Mouse (Mus musculus) kidney, postnatal 25 days (tissue): Measurements from ENCODE around the gene Dclre1b.
A peak's percentile ranks its signal among the peaks of the same experiment; 100 is the strongest.
"Not testable (repeated sequence)": the region's sequence is repeated elsewhere in the genome, so short reads cannot be mapped to it uniquely, and the experiment has no call there.

Experiments
- DNase-seq, 2 experiments: peaks; one replicate each; pipeline ENCODE4 v3.0.0; 2021; ENCODE audit warnings: mixed read lengths in 2 of 2

Gene Dclre1b

DNA sequence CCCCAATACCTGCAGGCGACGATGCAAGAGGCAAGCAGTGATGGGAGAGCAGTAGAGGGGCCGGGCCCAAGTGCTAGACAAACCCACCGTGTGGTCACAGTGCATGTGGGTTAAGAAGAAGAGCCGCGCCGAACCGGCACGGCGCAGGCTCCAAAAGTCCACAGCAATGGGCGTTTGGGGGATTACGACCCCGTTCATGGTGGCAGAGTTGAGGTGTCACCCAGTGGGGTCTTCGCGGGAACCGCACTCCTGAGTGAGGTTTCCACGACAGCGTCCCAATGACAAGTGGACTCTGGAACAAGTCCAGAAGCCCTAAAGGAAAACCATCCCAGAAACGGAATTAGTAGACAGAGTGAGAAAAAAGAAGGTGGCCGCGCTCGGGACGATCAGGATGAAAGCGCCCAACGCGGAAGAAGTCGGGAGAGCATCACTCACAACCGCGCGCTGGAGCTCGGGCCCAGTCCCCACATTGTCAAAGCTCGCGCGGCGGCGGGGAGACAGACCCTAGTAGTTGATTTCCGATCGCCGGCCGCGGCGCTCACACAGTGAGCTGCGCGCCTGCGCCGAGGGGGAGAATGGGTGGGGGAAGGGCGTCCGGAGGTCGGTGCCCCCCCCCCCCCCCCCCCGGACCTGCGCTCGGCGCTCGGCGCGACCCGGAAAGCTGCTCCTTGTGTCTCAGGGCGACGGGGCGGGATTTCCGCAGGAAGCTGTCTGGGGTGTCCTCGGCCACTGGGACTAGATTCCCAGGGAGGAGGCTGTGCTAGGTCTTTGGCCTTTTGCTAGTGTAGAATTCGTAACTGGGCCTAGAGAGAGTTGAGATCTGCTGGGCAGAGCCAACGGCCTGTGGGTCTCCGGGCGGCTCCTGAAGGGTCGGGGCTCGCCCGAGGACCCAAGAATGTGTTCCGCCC lies at the start of gene Dclre1b, which contains the start of the genes Ap4b1 and Gm43064:
Gene Dclre1b (minus strand): TSS at position 554 of the 908 bp plus-strand sequence.
Gene Ap4b1 (plus strand): TSS at position 630 of the 908 bp plus-strand sequence.
Gene Gm43064 (plus strand): TSS at position 683 of the 908 bp plus-strand sequence.
- DNase-seq = peak; percentile 95 to 97

DNA sequence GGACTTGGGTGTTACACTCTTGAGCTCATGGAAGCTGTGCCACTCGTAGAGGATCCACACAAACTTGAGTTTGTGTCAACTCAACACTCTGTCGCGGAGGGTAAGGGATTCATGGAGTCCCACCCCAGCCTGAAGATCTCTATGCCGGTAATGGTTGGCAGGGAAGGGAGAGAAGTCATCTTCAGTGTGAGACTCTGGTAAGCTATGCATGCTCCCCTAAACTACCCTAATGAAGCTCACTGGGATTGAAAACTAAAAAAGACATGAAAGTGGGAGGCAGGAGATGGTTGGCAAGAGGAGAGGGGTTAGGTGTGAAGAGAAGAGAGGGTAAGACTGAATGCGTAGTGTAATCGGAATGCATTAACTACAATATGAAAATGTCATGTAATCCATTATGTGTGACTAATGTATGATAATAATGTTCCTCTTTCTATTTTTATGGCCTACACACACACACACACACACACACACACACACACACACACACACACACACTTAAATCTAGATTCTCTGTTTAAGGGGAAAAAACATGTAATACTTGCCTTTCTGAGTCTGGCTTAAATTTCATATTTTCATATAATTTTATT lies 48.8 kb upstream of the Dclre1b start:
- DNase-seq = no peak

DNA sequence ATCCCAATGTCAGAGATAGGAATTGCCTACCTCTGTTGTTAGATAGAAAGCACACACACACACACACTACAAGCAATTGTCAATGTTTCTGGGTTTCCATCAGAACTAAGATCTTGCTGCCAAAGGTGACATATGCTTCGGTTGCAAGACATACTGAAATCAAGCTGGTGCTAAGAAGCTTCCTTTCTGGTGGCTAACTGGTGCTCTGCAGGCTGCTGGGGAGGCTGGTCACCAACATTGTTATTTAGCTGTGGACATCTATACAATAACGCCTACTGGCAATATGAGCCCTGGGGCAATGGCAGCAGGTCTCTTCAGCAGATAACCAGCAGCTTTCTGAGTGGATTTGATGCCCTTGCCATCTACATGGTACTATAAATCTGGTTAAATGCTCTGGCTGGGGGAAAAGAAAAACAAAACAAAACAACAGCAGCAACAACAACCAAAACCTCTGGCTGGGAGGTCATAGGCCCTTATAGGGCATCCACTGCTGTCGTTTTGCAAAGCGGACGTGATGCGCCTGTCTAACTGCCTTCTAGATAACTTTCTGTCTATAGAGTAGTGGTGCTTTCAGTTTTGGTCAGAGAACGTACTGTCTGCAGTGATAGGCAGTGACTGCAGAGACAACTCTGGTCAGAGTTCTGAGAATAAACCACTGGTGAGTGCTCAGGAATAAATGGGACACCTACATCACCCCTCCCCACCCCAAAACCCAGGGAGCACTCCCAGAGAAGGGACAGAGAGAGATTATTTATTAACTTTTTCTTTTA lies 48.0 kb upstream of the Dclre1b start:
- DNase-seq = no peak

DNA sequence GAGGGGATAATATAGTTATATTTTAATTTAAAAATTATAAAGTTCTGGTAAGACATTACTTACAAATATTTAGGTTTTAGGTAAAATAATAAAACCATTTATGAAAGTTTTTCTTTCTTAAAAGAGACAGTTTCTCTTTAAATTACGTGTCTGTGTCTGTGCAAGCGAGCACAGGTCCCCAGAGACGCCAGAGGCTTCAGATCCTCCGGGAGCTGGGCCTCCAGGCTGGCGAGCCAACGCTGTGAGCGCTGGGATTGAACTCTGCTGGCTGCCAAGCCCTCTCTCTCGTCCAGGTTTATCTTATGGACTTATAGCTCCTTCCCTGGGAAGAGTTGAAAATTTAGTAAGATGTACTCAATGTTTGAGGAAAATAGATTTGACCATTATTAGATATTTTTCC lies 44.6 kb upstream of the Dclre1b start:
- DNase-seq = no peak

DNA sequence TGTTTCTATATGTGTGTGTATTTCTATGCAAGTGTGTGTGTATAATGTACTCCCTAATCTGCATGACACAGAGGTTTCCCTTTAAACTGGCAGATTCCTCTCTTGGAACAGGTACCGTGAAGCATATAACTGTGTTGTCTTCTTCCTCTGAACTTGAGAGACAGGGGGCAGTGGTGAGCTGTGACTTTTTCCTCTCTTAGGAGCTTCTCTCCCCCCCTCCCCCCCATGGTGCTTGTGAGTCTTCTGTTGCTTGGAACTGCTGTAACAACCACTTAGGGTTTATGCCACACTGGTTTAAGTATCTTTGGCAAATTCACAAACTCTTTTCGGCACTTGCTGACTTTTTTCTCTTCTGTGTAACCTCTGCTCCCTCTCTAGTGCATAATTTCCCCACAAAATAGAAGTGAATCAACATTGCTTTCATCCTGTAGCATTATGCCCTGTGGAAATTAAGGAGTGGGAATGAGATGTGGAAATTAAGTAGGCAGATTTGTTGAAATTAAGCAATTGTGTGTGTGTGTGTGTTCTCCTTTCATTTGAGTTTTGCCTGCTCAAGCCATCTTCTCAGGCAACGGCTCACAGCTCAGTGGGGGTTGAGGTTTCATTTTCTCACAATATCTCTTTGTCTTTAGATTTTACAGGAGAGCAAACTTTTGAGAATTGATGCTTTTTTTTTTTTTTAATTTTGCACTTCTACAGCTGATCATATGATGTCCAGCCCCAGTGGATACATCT lies 43.5 kb upstream of the Dclre1b start:
- peak; percentile 73 to 84 for DNase-seq

DNA sequence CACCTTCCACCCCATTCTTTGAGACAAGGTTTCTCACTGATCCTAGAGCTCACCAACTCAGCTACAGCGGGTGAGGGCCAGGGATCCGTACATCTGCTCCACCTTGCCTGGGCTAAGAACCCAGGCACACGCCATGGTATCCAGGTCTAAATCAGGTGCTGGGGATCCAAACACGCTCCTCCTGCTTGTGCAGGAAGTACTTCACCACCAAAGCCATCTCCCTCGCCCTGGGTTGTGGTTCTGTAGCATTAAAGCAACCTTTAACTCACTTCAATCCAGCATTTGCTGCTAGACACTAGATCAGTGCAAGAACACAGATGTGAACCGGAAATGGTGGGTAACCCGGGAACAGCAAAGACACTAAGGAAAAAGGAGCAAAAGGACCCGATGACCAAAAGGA lies 42.6 kb upstream of the Dclre1b start:
- DNase-seq = no peak

DNA sequence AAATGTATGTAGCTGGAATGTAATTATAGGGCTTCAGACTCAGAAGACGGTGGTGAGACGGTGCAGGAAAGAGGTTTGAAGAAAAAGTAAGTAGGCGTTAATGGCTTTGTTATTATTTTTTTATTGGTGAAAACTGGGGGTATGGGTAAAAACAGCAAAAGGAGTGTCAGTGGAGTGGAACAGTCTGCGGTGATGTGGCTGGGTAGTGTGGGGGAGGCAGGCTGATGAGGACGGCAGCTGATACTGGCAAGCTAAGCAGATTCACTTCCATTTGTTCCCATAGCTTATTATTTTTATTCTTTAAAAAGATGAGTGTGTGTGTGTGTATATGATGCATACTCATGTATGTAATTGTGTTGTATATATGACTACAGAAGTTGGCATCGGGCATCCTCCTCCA lies 42.2 kb upstream of the Dclre1b start:
- no peak for DNase-seq

DNA sequence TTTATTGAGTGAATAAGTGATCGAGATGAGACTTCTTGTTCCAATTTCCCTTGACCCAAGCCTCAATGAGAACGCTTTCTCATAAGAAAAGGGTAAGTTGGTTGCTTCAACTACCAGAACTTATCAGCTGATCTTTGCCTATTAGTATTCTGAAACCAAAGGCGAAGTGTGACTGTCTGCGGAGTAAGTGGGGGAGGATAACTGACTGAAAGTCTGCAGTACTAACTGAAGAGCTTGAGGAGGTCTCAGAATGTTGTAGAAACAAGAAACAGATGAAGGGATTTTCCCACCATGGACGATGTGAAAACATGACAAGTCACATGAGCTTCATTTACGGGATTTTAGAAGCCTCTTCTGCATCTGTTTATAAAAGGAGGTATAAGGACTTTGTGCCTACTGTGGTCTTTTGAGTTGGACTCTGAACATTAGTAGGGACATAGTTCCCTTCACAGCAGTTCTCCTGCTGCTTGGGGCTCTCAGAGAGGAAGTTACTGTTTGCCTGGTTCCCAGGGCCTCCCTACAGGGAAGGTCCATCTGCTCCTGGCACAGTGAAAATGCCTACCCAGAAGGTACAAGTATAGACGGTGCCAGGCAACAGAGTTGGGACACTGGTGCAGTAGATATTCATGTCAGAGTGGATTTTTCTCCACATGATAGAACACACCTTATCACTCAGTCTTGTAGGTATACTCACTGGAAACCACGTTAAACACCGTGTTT lies 41.6 kb upstream of the Dclre1b start:
- peak; percentile 14 to 64 for DNase-seq

DNA sequence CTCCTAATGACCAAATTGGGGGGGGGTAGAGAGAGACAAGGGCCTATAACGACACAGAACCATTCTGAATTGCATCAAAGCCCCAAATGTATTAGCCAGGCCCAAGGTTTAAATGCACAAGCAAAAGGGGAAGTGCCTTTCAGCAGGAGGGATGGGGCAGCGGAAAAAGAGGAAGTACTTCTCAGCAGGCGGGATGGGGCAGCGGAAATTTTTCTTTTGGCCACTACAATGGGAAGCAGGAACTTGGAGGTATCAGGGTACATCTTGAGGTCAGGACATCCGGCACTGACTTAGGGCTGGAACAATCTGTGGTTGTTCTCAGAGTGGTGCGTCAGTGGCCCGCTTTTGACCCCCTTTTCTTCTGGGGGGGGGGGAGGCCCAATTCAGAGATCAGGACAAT lies 31.7 kb upstream of the Dclre1b start:
- not testable (repeated sequence) for DNase-seq

DNA sequence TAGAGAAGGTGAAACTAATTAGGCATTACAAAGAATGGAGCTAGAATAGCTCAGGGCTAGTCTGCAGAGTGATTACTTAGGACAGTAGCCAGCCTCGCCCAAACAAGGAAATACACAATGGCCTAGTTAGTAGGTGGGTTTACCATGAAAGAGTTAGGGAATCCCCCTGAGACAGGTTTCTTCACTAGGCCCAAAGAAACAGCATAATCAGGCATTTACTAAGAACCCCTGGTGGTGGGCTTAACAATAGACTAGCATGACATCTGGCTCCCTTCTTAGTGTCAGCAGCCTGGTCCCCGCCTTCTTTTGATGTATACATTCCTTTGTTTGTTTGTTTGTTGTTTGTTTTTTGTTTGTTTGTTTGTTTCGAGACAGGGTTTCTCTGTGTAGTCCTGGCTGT lies 31.0 kb upstream of the Dclre1b start:
- not testable (repeated sequence) for DNase-seq

DNA sequence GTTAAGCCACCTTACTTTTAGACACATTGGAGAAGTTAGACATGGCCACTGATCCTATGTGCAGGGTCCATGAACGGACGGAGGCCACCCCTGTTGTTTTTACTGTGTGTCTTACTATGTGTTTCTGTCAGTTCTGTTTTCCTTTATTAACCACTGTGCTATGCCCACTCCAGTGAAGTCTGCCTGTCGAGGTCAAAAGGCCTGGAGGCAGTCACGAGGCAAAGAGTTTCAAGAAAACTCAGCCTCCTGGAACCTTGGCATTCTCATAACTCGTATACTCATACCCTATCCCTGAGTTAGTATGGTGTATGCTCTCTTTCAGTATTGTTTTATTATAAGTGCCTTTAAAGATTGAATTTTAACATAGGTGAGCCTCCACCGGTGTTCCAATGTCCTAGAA lies 30.5 kb upstream of the Dclre1b start:
- DNase-seq = peak in 1 of 2 experiments; percentile 37

DNA sequence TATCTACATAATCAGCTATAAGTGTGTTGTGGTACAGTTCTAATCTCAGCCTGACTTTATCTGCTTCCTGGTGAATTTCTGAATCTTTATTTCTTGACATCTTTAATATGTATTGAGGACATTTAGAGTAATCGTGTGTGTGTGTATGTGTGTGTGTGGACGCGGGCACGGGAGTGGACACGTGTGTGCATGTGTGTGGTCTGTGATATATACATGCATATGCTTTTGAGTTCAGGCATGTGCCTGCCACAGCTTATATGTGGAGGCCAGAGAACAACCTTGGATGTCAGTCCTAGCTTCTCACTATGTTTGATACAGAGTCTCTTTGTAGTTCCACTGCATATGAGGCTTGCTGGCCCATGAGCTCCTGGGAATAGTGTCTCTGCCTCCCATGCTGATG lies 27.2 kb upstream of the Dclre1b start:
- DNase-seq = no peak

DNA sequence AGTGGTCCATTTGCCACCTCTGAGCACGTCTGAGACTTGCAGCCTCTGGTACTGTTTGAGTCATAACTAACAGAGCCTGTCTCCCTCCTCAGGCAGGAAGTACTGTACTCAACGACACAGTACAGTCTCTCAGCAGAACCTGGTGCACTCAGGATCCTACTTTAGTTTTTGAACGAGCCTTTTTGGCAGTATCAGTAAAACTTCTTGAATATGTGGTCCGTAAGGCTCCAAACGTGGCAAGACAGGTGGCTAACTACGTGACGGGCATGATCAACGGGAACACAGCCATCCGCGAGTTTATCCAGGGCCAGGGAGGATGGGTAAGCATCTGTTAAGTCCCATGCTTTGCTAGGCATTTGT lies 26.7 kb upstream of the Dclre1b start:
- no peak for DNase-seq

DNA sequence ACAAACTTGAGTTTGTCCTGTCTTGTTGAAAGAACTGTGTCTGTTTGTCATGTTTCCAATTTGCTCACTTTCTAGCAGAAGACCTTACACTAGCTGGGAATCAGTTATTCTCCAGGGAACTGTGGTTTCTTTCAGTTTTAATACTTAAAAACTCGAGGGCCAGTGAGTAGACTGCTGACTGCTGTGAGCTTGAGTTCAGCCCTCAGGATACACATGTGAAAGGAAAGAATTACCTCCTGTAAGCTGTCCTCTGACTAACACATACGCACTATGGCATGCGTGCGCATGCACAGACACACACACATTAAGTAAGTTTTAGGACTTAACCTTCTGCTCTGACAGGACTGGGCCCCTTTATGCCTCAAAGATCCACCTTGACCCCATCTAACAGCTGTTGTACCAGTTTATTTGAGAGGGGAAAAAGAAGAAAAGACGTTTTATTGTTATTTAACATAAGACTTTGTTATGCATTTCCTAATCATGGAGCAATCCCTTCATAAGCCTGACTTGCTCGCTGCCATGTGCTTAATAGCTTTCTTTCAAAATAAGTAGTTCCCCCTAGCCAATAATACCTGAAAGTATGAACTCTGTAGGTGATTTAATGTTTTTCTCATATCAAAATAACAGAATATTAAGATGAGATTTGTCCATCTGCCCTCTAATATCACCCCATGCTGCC lies 26.2 kb upstream of the Dclre1b start:
- DNase-seq = no peak

DNA sequence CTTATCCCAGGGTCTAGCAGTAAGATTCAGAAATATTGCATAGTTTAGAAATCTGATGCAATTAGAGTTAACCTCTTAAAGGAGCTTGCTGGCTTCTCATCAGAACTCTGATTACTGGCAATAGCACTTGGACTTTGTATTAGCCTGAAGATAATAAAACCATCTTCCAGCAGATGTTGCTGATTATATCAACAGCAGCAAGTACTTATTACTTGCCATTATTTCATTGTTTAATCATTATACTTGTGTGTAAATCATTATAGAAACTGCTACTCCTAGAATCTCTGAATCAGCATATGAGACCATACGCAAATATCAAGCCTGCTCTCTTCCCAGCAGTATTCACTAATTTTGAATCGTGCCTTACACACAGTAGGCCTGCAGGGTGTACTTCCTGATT lies 24.8 kb upstream of the Dclre1b start:
- no peak for DNase-seq

DNA sequence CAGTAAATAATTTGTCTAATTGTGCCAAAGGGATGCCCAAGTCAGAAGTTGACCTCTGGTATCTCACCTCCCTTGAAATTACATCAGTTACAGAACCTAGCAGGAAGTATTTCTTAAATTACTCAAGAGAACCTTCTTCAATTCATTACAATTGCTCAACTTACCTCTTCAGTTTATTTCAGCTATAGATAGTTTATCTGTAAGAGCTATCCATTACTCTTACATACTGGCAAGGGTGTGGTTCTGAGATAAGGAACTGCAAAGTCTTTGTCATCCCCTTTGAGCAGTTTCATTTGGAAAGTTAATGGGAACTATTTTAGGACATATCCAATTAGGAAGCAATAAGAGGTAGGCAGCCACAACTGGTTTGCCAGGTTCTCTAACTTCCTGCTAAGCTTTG lies 23.2 kb upstream of the Dclre1b start, which contains the start of gene Bcl2l15:
Gene Bcl2l15 (plus strand): TSS at position 176 of the 400 bp plus-strand sequence.
- no peak for DNase-seq

DNA sequence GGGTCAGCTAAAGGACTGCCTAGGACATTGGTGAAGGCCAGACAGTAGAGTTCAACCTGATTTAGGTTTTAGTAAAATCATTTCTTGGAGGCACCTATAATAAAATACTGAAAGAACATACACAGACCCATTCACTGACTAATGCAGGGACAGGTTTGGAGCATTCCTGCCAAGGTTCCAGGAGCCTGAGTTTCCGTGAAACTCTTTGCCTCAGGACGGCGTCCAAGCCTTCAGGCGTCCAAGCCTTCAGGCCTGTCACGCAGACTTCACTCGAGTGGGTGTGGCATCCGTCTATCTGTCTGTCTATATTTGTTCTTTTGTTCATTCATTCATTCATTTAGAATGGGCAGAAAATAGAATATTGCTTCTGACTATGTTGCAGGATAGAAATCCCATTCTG lies 21.9 kb upstream of the Dclre1b start:
- no peak for DNase-seq

DNA sequence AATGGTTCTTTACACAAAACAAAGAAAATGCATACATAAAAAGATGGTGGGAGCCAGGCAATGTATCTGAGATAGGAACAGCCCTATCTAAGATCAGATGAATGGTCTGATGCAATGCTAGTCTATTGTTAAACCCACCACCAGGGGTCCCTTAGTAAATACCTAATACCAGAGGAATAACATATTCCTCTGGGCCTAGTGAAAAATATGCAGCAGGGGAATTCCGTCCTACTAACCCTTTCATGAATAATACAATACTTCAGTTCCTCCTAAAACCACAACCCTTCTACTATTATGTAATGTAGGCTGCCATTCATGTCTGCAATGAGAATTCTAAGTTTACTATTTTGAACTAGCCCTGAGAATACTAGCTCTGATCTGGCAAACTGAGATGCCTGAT lies 21.4 kb upstream of the Dclre1b start:
- not testable (repeated sequence) for DNase-seq

DNA sequence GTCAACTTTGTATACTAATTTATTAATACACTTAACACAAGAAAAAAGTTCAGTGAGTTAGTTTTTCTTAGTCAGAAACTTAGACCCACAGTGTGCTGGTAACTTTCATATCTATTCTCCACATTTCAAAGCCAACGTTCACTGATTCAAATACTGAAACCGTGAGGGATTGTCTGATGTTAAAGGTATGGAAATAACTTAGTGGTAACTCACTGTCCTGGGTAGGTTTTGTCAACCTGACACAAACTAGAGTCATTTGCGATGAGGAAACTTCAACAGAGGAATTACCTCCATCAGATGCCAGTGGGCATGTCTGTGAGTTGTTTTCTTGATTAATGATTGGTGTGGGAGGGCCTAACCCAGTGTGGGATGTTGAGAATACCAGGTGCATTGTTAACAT lies 19.8 kb upstream of the Dclre1b start:
- DNase-seq = no peak

DNA sequence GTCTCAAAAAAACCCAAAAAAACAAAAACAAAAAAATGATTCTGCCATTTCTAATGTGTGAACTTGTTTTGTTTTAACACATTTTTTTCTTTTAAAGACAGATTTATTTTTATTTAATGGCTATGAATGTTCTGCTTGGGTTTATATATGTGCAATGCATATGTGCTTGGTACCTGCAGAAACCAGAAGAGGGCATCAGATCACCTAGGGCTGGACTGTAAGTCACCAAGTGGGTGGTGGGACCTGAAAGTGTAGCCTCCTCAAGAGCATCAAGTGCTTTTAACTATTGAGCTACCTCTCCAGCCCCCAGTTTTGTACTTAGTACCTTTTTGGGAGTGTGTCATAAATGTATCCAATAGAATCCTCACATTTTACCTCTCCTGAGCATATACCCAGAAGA lies 18.3 kb upstream of the Dclre1b start:
- no peak for DNase-seq

DNA sequence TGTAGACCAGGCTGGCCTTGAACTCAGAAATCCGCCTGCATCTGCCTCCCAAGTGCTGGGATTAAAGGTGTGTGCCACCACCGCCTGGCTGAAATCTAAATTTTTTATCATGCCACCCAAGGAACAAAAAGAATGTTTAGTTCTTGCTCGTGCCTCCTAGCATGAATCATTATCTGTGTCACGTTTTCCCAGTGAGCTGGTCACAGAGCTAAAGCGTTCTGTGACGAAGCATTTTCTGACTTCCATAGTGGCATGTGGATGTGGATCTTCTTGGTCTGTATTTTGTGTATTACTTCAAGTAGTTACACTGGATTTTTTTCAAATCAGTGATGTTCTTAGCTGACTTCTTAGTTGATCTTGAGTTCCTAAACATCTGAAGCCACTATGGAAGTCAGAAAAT lies 1.7 kb upstream of the Dclre1b start:
- DNase-seq = no peak

DNA sequence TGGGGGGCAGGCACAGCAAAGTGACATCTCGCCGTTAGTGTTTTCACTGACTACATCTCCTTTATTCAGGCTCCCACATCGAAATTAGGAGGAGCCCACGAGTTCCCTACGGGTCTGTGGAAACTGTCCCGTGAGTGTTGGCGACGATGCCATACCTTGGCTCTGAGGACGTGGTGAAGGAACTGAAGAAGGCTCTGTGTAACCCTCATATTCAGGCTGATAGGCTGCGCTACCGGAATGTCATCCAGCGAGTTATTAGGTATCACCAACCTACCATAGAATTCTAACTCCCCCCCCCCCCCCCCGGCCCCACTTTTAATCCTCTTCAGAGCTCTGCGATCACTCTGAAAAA lies 531 bp upstream of the Dclre1b start:
- DNase-seq = no peak
